Mouse (Mus musculus) spleen, adult 2 months (tissue): ENCODE measurements around the gene Rpl19.

Source experiments
- CTCF ChIP-seq: fragments of 200-500 bp; IDR thresholded peaks from 2 replicates; pipeline ENCODE4 v1.5.1; 2011; ENCODE audit warnings: mild to moderate bottlenecking, inconsistent platforms; ENCODE audit not compliant: insufficient read depth, insufficient read length, insufficient replicate concordance; ENCODE audit errors: extremely low read depth
- POLR2A ChIP-seq: fragments of 200-500 bp; IDR thresholded peaks from 2 replicates; pipeline ENCODE4 v1.6.1; 2011; ENCODE audit warnings: low read depth, low read length, inconsistent platforms

GRCm38 (mm10) chr11:98066201-98066600, 39.7 kb downstream of the Rpl19 start:
- TF ChIP-seq CTCF (no peak), POLR2A (no peak)
